Mouse (Mus musculus) adrenal gland, postnatal 25 days (tissue): Measurements from ENCODE around the gene Myo9a. TPM values are rescaled to one million over a fixed set of nuclear protein-coding genes. Genes with fewer than 3 reads are reported as not detected.

Source experiments
- DNase-seq: peaks from one replicate; pipeline ENCODE4 v3.0.0; 2021; ENCODE audit warnings: mixed read lengths
- long read RNA-seq: library from polyadenylated mRNA; stranded (forward); transcript quantifications from one replicate; pipeline ENCODE4 v2.0.0, GENCODE M21; 2021
- total RNA-seq: library from RNA; stranded (reverse); gene quantifications from 2 replicates; pipeline ENCODE4 v1.2.3, GENCODE M21; 2021

Myo9a gene
- total RNA-seq: 14.4 and 15.1 TPM in 2 replicates
- long read RNA-seq, partial matches to known transcripts: 0 of 1 reads
- long read RNA-seq, other reads (novel, unspliced or antisense): 1 of 1 reads

DNA sequence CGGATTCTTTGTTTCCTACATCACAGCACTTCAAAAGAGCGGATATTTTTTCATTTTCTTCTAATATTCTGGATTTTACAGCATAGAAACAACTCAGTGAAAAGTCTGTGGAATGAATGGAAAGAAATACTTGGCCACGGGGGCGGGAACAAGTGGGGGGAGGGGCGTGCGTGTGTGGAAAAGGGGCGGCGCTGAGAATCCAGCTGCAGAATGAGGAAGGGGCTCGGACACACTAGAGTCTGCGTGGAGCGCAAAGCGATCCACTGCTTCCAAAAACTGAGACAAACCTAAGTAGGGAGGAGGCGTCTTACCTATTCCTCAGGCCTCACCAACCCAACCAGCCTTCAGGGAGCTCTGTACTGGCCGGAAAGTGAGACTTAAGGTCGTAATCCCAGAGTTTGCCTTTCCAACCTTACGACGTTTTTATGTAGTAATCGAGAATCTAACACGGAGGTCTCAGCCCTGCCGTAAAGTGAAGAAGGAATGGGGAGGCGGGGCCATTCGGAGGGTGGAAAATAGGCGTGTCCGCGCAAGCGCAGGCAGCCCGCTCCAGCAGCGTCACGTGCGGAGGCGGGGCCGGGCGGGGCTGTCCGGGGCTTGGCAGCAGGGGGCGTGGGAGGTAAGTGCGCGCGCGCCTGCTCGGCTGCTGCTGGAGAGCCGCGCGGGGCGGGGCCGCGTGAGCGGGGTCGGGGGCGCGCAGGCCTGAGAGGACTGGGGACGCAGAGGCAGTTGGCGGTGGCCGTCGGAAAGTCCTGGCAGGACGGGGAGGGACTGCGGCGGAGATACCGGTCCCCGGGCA, at the start of gene Myo9a, which contains the start of gene Senp8:
Gene Myo9a, plus strand, starts transcription at position 630 of the 799 bp plus-strand sequence.
Gene Senp8, minus strand, starts transcription at position 444 of the 799 bp plus-strand sequence.
- DNase-seq: peak; percentile 100

DNA sequence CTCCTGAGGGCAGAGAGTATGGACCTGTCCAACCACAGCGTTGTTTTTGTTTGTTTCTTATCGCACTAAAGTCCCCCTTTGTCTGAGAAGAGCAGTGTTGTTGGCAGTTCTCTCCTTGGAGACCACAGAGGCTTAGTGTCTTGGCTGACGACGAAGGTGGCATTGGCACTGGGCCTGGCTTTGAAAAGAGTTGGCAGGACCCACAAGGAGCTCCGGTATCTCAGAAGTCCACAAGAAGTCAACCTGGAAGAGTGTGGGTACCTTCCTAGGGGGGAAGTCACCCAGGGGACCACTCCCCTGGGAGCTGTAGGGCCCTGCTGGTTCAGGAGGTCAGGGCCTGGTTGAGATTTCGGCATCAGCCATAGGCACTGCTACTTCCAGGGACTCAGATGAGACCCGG, 49.6 kb upstream of the Myo9a start:
- no peak for DNase-seq

DNA sequence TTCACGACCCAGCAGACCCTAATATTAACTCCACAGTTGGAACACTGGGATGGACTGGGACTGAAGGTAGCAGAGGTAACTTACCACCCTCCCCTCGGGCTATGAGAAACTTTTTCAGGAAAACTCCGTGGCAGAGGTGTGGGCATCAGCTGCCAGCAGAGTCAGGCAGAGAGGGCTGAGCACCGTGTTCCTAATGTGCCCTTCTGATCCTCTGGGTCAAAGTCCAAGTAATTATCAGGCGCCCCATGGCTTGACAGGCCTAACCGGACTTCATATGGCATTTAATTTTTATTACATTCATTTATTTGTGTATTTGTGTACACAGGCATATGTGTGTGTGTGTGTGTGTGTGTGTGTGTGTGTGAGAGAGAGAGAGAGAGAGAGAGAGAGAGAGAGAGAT, 47.6 kb upstream of the Myo9a start:
- no peak for DNase-seq

DNA sequence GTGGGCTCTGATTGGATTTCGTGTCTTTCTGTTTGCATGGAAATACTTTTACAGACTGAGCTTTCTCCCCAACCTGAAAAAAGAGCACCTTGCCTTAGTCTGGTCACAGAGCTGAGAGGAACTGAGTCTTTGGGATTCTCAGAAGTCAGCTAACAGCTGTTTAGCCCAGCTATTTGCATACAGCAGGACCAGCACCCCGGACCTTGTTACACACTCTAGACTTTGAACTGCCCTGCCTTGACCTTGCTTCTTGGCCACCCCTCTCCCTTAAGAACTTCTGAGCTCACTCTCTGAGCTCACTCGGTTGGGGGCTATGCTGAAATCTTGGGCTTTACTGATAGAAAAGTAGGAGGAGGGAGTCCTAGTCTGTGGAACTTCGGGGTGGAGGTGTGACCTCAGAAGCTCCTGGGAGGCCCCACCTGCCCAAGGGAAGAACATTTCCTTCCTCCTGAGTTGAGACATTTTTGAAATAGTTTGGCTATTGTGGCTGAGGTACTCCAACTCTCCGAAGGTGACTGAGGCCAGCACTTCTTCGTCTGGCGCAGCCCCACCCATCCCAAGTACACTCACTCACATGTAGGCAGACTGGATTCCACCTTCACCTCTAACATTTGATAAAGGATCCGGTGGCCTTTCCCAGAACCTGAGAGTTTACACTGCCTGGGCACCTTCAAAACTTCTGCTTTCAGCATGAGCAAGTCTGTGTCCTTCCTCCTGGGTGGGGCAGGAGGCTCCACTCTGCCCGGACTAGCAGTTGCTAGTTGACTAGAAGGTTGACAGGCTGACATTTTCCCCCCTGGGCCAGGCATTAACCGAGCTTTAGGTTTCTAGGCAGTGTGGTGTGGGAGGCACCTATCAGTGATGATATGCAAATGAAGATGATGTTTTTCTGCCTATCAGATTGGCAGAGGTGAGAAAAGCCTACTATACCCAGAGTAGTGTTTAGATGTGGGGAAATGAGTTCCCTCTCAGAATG, 43.6 kb upstream of the Myo9a start:
- no peak for DNase-seq

DNA sequence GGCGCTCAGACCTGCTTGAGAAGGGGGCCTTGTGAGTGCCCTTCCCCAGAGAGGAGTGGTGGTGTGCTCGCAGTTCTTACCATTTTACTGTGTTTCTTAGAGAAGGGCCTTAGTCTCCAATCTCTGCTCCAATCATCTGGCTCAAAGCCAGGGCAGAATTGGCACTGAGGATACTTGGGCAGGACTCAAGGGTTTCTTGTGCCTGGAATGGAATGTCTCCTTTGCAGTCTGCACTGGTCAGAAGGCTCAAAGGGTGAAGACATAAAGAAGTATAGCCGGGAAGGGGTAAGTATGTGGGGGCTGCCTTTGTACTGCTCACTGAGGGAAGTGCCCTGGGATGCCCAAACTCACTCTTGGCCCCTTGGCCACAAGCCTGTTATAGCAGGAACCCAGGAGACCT, 41.5 kb upstream of the Myo9a start:
- DNase-seq: peak; percentile 24

DNA sequence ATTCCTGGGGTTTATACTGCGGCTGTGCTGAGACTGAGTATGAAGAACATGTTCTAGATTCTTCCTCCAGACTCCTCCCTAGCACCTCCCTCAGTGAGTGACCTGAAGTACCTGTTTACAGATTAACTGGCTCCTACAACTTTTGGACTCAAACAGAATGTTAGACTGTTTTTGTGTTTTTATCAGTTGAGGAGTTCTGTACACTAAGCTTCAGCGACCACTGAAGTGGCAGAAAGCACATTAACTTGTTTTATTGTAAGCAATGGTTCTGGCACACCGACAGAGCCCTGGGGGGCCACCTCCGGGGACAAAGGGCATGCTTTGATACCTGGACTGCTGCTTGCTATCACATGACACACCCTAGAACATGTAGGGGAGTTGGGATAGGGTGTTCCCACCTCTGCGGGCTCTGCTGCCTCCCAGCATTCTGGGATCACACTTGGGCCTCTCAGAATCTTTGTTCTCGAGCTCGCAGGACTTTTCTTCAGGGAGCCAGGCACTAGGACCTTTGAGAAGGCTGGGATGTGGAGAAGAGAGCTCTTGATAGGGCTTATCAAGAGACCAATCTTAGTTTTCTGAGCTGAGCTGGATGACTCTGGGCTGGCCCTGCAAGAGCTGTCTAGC, 34.3 kb upstream of the Myo9a start:
- DNase-seq: no peak

DNA sequence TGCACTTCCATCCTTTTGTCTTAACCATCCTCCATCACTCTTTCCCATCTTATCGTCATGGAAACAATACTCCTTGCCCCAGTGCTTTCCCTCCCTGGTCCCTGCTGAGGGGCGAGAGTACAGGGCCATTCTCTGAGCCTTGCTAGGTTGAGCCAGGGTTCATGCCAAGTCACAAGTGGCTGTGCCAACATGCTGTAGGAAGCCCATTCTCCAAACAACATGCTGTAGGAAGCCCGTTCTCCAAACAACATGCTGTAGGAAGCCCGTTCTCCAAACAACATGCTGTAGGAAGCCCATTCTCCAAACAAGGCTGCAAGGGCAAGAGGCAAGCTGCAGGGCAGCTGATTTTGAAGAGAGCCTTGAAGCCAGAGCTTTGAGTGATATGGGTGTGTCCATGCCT, 32.5 kb upstream of the Myo9a start:
- no peak for DNase-seq

DNA sequence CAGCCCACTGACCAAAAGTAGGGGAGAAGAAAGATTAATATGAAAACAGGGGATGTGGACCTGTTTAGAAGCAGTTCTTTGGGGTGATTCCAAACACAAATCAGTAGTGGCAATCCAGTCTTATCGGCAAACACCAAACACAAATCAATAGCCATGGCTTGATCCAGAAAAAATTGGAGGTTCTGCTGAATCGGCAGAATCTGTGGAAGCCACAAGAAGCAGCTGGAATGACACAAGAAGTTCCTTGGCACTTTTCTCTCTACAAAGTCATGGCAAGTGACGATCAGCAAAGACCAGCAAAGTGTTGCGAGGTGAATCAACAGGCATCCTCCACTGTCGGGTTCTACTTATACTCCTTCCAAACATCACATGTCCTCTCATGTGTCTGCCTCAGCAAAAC, 29.6 kb upstream of the Myo9a start:
- DNase-seq: no peak

DNA sequence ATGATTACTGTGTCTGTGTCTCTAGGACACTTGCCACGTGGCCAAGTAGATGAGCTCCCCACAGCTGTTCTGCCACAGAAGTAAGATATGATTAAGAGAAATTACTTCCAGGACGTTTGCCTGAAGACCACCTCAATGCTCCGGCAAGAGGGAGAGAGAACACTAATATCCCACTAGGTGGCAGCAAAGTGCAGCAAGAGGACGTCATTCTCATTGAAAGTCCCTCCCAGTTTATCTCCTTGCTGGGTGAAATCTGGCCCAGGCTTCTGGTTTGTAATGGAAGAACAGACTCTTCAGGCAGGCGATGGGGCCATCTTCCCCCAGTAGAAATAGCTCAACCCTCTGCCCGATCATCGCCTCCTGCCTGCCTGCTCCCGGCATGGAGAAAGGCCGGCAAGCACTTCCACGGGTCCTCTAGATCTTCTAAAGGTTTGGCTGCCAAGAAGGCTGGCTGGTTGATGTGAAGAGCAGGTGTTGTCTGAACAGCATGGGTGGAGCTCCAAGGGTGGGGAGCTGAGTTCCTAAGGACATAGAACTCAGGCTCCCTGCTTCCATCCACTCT, 27.5 kb upstream of the Myo9a start:
- peak; percentile 37 for DNase-seq

DNA sequence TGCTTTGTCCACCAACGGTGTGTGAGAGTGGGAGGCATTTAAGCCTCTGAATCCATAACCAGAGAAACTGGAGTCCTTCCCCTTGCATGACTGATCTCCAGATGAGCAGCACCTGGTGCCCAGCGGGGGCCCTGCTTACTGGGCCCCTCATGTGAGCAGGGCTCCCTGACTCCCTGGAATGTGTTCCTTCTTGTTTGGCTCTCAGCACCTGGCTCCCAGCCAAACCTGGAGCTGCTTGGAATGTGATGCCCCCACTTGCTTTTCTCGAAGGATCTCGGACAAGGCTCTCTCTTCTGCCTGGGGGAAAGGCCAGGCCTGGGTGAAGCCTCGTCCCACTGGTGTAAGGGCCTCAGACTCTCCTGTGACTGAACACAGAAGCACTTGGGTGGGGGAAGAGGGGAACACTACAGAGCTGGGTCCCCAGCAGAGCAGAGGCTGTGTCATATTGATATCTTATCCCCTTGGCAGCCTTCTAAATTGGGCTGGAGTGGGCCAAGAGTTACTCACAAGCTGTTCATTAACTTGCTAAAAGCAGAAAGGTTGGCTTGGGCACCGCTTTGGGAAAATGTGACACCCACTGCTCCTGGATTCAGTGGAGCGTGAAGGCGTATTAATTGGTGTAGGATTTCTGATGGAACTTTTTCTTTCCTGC, 26.8 kb upstream of the Myo9a start:
- DNase-seq: no peak

DNA sequence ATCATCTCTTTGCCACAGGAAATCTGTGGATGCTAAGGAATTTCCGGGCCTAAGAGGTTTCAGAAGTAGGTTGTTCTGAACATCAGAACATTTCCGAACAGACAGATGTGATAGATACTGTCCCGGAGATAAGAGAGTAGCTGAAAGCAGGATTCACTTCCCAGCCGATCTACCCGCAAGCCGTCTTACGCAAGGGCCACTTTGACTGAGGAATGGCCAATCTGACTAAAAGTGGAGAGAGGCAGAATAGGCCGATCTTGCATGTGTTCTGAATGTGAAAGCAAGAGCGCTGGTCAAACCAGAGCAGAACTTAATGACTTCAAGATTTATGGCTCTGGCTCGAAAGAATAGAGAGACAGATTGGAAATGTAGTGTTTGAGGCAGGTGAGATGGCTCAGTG, 25.2 kb upstream of the Myo9a start:
- DNase-seq: no peak

DNA sequence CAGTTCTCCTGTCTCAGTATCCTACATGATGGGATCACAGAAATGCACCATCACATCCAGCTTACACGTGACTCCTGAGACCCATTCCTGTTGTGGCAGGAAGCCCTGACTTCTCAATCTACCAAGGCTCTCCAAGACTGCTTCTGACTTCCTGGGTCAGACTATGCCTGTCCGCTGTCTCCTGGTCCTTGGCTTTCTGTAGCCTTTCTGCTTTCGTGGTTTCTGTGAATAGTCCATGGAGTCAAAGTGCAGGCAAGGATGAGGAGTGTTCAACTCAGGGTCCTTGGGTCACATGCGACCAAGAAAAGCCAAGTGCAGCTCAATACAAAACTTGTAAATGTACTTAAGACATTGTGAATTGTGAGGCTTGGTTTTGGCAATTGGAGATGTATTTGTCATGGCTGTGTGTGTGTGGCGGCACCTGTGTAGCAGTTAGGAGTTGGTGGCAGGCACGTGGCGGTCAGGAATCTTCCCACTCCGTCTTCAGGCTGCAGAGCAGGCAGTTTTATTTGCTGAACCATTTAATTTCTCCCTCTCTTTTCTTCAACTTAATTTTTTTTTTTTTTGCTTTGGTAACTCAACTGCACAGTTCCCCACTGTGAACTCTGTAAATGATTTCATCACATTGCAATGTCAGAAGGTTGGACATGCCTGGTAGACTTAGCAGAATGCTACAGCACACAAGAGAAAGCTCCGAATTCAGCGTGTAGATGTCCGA, 23.0 kb upstream of the Myo9a start:
- DNase-seq: no peak

DNA sequence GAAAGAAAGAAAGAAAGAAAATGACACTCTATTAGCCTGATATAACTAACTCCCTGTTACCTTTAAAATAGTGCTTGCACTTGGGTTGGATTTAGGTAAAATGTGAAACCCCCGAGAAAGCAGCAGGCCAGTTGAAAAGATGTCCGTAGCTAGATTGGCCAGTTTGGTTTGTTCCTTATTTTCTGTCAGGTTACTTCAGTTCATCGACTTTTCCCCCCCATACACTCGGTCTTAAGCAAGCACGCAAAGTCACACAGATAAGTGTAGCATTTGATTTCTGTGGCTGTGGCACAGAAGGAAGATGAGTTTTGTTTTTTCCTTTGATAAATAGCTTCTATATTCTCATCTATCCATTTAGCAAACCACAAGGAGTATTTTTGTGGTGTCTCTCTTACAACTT, 19.6 kb upstream of the Myo9a start:
- DNase-seq: no peak

DNA sequence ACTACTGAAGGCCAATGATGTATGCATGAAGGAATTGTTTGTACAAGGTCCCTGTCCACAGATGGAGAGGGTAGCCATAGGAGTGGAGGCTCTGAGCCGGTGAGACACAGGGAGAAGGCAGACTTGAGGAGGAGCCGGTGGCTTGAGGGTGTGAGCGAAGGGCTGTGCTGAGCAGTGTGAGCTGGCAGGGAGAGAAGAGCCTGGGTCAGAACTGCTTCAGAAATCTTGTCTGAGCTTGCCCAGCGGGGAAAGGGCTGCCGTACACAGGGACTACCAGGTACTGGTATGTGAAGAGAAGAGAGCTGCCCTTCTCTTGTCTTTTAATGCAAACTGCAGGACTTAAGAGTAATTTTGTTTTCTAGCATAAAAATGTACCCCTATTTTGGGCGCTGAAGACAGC, 17.6 kb upstream of the Myo9a start:
- no peak for DNase-seq

DNA sequence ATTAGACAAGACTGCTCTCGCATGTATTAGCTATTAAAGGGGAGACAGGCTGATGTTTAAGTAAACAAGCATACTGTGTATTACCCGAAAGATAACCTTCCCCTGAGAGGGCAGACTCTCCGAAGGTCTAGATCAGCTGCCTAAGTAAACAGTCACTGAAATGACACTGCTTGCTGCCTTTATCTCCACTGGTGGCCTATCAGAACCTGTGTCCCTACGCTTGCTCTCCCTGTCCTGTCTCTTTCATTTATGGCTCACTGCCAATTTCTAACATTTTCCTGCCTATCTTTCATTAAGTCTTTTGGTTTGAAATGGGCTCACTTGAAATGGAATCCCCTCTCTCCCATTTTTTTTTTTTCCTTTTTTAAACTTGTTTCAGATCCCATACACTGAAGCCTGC, 15.3 kb upstream of the Myo9a start:
- DNase-seq: no peak

DNA sequence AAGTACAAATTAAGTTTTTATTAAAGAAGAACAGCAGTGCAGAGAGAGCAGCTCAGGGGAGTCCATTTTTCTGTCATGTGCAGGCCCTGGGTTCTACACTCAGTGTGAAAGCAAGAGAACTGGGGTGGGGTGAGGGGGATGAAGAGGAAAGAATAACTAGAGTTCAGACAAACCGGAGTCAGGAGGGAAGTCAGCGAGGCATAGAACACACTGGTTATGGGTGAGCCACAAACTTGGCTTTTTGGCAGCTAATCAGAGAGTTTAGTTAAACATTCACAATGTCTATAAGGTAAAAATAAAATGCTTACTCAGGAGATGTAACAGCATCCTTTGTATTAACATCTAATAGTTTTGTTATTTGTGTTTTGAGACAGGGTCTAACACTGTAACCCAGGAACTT, 10.1 kb upstream of the Myo9a start:
- no peak for DNase-seq

DNA sequence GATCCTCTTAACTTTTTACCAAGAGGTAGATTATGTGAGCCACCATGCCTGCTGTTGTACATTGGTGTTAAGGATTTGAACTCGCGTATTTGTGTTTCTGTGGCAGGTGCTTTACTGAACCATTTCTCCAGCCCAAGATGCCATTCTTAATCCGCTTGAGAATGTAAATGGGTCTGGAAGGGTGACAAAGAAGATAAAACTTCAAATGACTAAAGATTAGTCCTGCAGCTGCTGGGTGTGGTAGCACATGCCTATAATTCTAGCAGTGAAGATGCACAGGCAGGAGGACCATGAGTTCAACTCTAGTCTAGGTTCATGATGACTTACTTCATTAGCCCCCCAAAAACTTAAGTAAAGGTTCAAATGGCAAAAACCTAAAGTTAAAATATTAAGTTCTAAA, 6.8 kb upstream of the Myo9a start:
- no peak for DNase-seq

DNA sequence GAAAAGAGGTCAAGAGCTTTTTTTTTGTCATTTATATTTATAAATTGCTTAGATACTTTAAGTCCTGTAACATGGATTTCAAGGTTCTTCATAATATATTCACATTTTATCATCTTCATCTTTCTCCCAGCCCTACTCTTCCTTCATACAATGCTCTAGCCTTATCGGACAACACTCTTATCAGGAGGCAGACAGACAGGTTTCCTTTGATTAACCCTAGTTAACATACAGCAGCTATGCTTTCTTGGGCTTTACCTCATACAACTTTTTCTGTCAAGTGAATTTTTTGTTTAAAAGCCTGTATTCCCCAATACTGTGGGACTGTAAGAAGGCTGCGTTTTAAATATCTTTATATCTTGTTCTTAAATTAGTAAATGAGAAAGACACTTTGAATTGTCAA, 2.3 kb upstream of the Myo9a start:
- no peak for DNase-seq

DNA sequence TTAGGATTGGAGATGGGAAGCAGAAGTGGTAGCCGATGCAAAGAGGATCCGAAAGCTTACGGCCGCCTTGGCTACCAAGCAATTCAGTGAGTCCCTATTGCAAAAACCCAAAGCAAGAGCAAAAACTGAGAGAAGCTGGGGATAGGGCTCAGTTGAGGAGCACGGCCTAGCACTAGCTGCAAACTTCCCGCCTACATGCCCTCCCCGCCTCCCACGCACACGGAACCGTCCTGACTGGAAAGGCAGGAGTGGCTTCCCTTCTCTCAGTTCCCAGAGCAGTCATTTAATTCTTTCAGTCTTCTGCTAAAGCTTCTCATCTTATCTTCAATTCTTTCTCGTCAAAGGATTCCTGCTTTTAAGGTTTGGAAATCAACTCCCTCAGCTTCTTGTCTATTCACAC, 1.7 kb upstream of the Myo9a start:
- no peak for DNase-seq

DNA sequence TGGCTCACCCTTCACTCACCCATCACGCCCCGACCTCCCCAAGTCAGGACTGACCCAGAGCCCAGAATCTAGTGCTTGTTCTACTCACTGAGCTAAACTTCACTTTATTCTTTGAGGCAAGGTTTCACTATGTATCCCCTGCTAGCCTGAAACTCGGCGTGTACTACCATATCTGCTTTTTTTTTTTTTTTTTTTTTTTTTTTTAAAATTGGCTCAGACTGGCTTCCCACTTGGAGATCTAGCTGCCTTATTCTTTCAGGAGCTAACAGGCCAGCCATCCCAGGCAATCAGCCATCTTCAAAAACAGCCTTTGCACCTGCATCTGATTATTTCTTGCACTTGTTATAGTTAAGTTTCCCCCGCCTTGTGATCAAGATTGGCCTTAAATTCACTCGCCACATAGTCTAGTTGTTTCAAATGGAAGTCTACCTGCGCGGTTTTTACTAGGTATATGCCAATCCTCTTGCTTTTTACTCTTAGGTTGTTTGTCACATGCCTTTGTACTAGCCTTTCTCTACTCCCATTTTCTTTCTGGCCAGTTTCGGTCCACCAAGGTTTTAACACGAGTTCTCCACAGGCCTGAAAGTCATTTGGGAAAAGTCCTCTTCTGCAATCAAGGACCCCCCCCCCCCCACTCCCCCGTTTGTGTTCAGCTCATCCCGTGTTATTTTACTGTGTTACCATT, 973 bp upstream of the Myo9a start:
- no peak for DNase-seq
